Mouse (Mus musculus) small intestine, adult 2 months (tissue): ENCODE data around the gene BC051142. TPM values are rescaled to one million over a fixed set of nuclear protein-coding genes. Genes with fewer than 3 reads are reported as not detected.

ENCODE experiments used
- H3K27ac ChIP-seq: fragments of 200-500 bp; 2 replicates; pipeline ENCODE4 v1.5.1; 2012; ENCODE audit warnings: low read depth, low read length, control low read depth, inconsistent platforms; ENCODE audit not compliant: insufficient read depth
- H3K27me3 ChIP-seq: fragments of 200-500 bp; 2 replicates; pipeline ENCODE4 v1.6.1; 2012; ENCODE audit warnings: mild to moderate bottlenecking, moderate library complexity, low read length, inconsistent platforms; ENCODE audit not compliant: control insufficient read depth, insufficient read depth
- H3K36me3 ChIP-seq: fragments of 200-500 bp; 2 replicates; pipeline ENCODE4 v1.6.1; 2012; ENCODE audit warnings: mild to moderate bottlenecking, low read length, control low read depth, inconsistent platforms; ENCODE audit not compliant: control insufficient read depth, insufficient read depth
- H3K4me1 ChIP-seq: fragments of 200-500 bp; 2 replicates; pipeline ENCODE4 v1.6.1; 2012; ENCODE audit warnings: low read length, inconsistent platforms, mixed read lengths; ENCODE audit not compliant: control insufficient read depth, insufficient read depth, insufficient read length
- H3K4me3 ChIP-seq: fragments of 200-500 bp; 2 replicates; pipeline ENCODE4 v1.5.1; 2012; ENCODE audit warnings: low read depth, mild to moderate bottlenecking, control low read depth, inconsistent platforms, low read length, moderate library complexity
- CTCF ChIP-seq: fragments of 200-500 bp; IDR thresholded peaks from 2 replicates; pipeline ENCODE4 v1.5.1; 2012; ENCODE audit warnings: low read depth, mild to moderate bottlenecking, control low read depth, inconsistent platforms, low read length, moderate library complexity, mixed read lengths; ENCODE audit not compliant: insufficient replicate concordance, insufficient read length; ENCODE audit errors: extremely low read depth
- POLR2A ChIP-seq: fragments of 200-500 bp; IDR thresholded peaks from 2 replicates; pipeline ENCODE4 v1.6.1; 2012; ENCODE audit warnings: low read depth, mild to moderate bottlenecking, control low read depth, inconsistent platforms, low read length, moderate library complexity
- WGBS: fragments of 180-500 bp; shearing (Covaris S2); methylation state at CpG from one replicate; pipeline ENCODE4 v1.1.7; 2018; 5-methylcytosine and 5-hydroxymethylcytosine counted together
- polyA plus RNA-seq: library from polyadenylated mRNA; depleted of rRNA; stranded (reverse); fragments of >200 nt; gene quantifications from 2 replicates; pipeline ENCODE4 v1.2.3, GENCODE M21; 2012; rRNA removed

The BC051142 gene
- polyA plus RNA-seq = not detected in 2 replicates

GRCm38 (mm10) chr17:34398711-34399393 is at the start of gene BC051142:
BC051142 (plus strand) TSS chr17:34398820.
- Histone ChIP-seq H3K4me3 (peak within 1 kb of the TSS; percentile 70), H3K36me3 (no peaks in the 10 kb centered on the region), H3K4me1 (peaks cover 2% of the 10 kb centered on the region), H3K27ac (peak within 1 kb of the TSS; percentile 70), H3K27me3 (no peaks in the 10 kb centered on the region)
- TF ChIP-seq POLR2A (peak; percentile 41), CTCF (peak; percentile 23; the same call in 1 of the 2 replicates)
- WGBS = 27% methylated on average over 34 of the region's 34 CpGs

DNA sequence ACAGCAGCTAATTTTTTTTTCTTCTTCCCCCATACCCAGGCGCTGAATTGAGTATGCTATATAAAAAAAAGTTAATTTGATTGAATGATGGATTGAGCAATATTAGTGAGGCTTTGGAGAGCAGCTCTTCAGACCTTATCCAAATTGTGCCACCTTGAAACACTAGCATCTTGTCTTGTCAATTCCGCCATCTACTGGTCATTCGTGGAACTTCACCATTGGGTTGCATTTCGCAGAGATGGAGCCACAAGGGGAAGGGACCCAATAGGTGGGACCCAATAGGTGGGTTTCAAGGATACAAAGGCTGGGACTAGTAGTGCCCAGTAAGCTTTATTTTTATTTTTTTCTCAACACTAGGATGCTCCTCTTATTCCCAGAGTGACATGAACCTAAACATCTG is 49.2 kb upstream of the BC051142 start:
- Histone ChIP-seq H3K36me3 (no peaks in the 10 kb centered on the region), H3K27ac (no peak overlapping the region), H3K27me3 (peaks cover 3% of the 10 kb centered on the region; the same call in 1 of the 2 replicates), H3K4me3 (no peak overlapping the region), H3K4me1 (peaks cover 3% of the 10 kb centered on the region; the same call in 1 of the 2 replicates)
- 3% methylated on average over 4 of the region's 4 CpGs for WGBS
- TF ChIP-seq POLR2A = no peak
- peak; percentile 53; the same call in 1 of the 2 replicates for TF ChIP-seq CTCF

DNA sequence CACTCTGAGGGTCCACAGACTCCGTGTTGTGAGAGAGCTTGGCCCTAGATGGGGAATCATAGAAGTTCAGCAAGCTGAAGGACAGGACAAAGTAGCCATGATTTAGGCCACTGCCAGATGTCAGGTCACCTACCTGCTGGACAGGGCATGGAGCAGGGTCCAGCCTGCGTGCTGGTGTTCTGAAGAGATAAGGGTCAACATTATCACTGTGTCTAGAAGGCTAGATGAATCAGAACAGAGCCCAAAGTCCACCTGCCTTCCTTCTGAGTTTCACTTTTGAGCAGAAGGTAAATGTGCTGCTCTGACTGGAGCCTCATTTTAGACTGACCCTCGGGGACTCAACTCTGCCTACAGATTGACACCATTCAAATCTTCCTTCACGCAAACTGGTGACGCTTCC is 44.1 kb upstream of the BC051142 start, which contains the start of gene Btnl2:
Gene Btnl2, plus strand, starts transcription at position 284 of the 400 bp plus-strand sequence.
- Histone ChIP-seq H3K4me1 (peaks cover 9% of the 10 kb centered on the region; the same call in 1 of the 2 replicates), H3K27me3 (peaks cover 3% of the 10 kb centered on the region; the same call in 1 of the 2 replicates), H3K36me3 (peaks cover 6% of the 10 kb centered on the region; the same call in 1 of the 2 replicates), H3K27ac (peak within 1 kb of the TSS; percentile 96), H3K4me3 (peak within 1 kb of the TSS; percentile 37)
- TF ChIP-seq POLR2A (no peak), CTCF (no peak)
- WGBS = 54% methylated on average over 5 of the region's 5 CpGs

DNA sequence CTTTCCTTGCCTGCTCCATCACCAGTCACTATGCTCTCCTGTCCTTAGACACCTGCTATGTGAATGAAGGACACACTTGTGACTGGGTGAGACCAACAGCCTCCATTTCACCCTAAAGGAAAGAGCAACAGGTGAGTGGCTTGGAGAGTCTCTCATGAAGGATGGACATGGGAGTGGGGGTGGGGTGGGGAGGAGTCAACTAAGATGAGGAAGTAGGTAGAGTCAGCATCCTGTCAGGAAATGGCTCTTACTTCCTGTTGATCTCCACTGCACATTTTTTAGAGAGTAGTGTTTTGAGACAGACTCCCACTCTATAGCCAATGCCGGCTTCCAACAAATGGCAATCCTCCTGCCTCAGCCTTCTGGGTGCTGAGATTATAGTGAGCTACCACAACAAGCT is 43.7 kb upstream of the BC051142 start:
- H3K27ac ChIP-seq = peak overlapping the region; percentile 96
- WGBS = 76% methylated on average over 1 of the region's 1 CpGs
- peaks cover 8% of the 10 kb centered on the region; the same call in 1 of the 2 replicates for H3K36me3 ChIP-seq
- TF ChIP-seq CTCF = no peak
- TF ChIP-seq POLR2A = no peak
- peak overlapping the region; percentile 37 for H3K4me3 ChIP-seq
- H3K27me3 ChIP-seq = peaks cover 3% of the 10 kb centered on the region; the same call in 1 of the 2 replicates
- H3K4me1 ChIP-seq = peaks cover 9% of the 10 kb centered on the region; the same call in 1 of the 2 replicates

DNA sequence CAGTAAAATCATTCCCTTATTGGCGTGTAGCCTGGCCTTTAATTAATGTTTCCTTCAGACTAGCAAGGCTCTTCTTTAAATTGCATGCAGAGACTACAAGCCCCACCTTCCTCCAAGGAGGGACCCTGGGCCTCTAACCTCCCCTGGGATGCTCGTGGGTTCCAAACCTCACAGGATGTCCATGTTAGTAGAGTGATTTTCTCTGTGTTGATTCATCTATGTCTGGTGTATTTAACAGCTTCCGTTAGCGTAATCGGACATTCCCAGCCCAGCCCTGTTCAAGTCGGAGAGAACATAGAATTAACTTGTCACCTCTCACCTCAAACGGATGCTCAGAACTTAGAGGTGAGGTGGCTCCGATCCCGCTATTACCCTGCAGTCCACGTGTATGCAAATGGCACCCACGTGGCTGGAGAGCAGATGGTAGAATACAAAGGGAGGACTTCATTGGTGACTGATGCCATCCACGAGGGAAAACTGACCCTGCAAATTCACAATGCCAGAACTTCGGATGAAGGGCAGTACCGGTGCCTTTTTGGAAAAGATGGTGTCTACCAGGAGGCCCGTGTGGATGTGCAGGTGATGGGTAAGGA is 35.6 kb upstream of the BC051142 start:
- WGBS = 84% methylated on average over 15 of the region's 15 CpGs
- no peak overlapping the region for H3K4me3 ChIP-seq
- H3K27me3 ChIP-seq = no peaks in the 10 kb centered on the region
- no peak overlapping the region for H3K27ac ChIP-seq
- H3K4me1 ChIP-seq = no peaks in the 10 kb centered on the region
- no peak for TF ChIP-seq CTCF
- TF ChIP-seq POLR2A = no peak
- H3K36me3 ChIP-seq = peaks cover 15% of the 10 kb centered on the region

GRCm38 (mm10) chr17:34363676-34364310 is 34.8 kb upstream of the BC051142 start:
- no peak overlapping the region for H3K27ac ChIP-seq
- H3K36me3 ChIP-seq = peaks cover 13% of the 10 kb centered on the region
- no peaks in the 10 kb centered on the region for H3K27me3 ChIP-seq
- no peaks in the 10 kb centered on the region for H3K4me1 ChIP-seq
- 76% methylated on average over 3 of the region's 3 CpGs for WGBS
- TF ChIP-seq CTCF = no peak
- no peak for TF ChIP-seq POLR2A
- no peak overlapping the region for H3K4me3 ChIP-seq
